Mouse (Mus musculus) brain, embryonic 14.5 days (tissue): ENCODE measurements around the gene Hint1.

Experiments used
- CTCF ChIP-seq: fragments of 200-500 bp; IDR thresholded peaks from 2 replicates; pipeline ENCODE4 v1.5.1; 2012; ENCODE audit warnings: inconsistent platforms, mild to moderate bottlenecking, moderate library complexity, borderline replicate concordance; ENCODE audit not compliant: insufficient read depth, insufficient read length; ENCODE audit errors: extremely low read depth
- POLR2A ChIP-seq: fragments of 200-500 bp; IDR thresholded peaks from 2 replicates; pipeline ENCODE4 v1.6.1; 2012; ENCODE audit warnings: mild to moderate bottlenecking, inconsistent platforms, borderline replicate concordance; ENCODE audit not compliant: poor library complexity, insufficient read depth, insufficient read length, severe bottlenecking; ENCODE audit errors: extremely low read depth

DNA sequence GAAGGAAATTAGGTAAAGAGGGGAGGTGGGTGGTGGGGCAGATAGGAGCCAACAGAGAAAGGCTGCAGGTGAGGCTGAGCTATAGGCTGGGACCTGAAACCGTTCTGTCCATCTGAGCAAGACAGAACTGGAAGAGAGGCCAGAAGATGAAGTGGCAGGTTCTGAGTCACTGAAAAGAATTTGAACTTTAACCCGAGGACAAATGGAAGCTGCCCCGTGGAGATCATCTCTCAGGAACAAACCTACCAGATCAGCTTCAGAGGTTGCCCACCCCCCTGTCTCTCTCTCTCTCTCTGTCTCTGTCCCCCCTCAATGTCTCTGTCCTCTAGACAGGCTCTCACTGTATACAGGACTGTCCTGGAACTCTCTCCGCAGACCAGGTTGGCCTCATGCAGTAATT, 33.5 kb downstream of the Hint1 start:
- no peak for TF ChIP-seq CTCF
- no peak for TF ChIP-seq POLR2A
